Mouse (Mus musculus): ENCODE data around the gene Scube1. TPM values are rescaled to one million over a fixed set of nuclear protein-coding genes. Genes with fewer than 3 reads are reported as not detected.

Gene Scube1
- polyA plus RNA-seq, 1 experiment from 2014 or later: 12.6 TPM

GRCm38 (mm10) chr15:83638196-83638899 lies 86.5 kb downstream of the Scube1 start:
- Histone ChIP-seq H3K36me3 (ENCODE audit: control insufficient read depth, insufficient read depth, low read length) (no peaks in the 10 kb centered on the region), H3K4me1 (ENCODE audit: control insufficient read depth, insufficient read depth, low read length) (peaks cover 4% of the 10 kb centered on the region; the same call in 1 of the 2 replicates), H3K27me3 (replicated peaks; ENCODE audit: control insufficient read depth, insufficient read depth, low read length) (no peaks in the 10 kb centered on the region), H3K9me3 (ENCODE audit: control insufficient read depth, low read length) (no peaks in the 10 kb centered on the region), H3K9ac (ENCODE audit: low read depth, low read length) (no peak overlapping the region), H3K4me2 (ENCODE audit: low read depth, low read length) (no peak overlapping the region), H3K27ac (replicated peaks; ENCODE audit: low read depth, low read length) (no peak overlapping the region), H3K4me3 (ENCODE audit: low read depth, low read length) (no peak overlapping the region)
- 61% methylated on average over 20 of the region's 20 CpGs for WGBS
- DNase-seq (ENCODE audit: low spot score) (peak; percentile 40), ATAC-seq (ENCODE audit: low read depth) (no peak)

- no peaks in the 10 kb centered on the region for H3K36me3 ChIP-seq (ENCODE audit: control insufficient read depth, insufficient read depth, low read length)
- WGBS: 42% methylated on average over 6 of the region's 6 CpGs
- H3K27ac ChIP-seq (replicated peaks; ENCODE audit: low read depth, low read length): no peak overlapping the region
- H3K4me1 ChIP-seq (ENCODE audit: control insufficient read depth, insufficient read depth, low read length): peaks cover 4% of the 10 kb centered on the region; the same call in 1 of the 2 replicates
- H3K9ac ChIP-seq (ENCODE audit: low read depth, low read length): no peak overlapping the region
- ATAC-seq (ENCODE audit: low read depth): no peak
- no peaks in the 10 kb centered on the region for H3K9me3 ChIP-seq (ENCODE audit: control insufficient read depth, low read length)
- no peak overlapping the region for H3K4me3 ChIP-seq (ENCODE audit: low read depth, low read length)
- no peaks in the 10 kb centered on the region for H3K27me3 ChIP-seq (replicated peaks; ENCODE audit: control insufficient read depth, insufficient read depth, low read length)
- no peak overlapping the region for H3K4me2 ChIP-seq (ENCODE audit: low read depth, low read length)
- peak; percentile 34 for DNase-seq (ENCODE audit: low spot score)
Measured at GRCm38 (mm10) chr15:83636759-83637158, 88.1 kb downstream of the Scube1 start.

GRCm38 (mm10) chr15:83635251-83635650 lies 89.6 kb downstream of the Scube1 start:
- Histone ChIP-seq H3K9me3 (ENCODE audit: control insufficient read depth, low read length) (no peaks in the 10 kb centered on the region), H3K4me3 (ENCODE audit: low read depth, low read length) (no peak overlapping the region), H3K4me1 (ENCODE audit: control insufficient read depth, insufficient read depth, low read length) (peaks cover 4% of the 10 kb centered on the region; the same call in 1 of the 2 replicates), H3K36me3 (ENCODE audit: control insufficient read depth, insufficient read depth, low read length) (peaks cover 5% of the 10 kb centered on the region; the same call in 1 of the 2 replicates), H3K4me2 (ENCODE audit: low read depth, low read length) (no peak overlapping the region), H3K9ac (ENCODE audit: low read depth, low read length) (no peak overlapping the region), H3K27ac (replicated peaks; ENCODE audit: low read depth, low read length) (no peak overlapping the region), H3K27me3 (replicated peaks; ENCODE audit: control insufficient read depth, insufficient read depth, low read length) (no peaks in the 10 kb centered on the region)
- ATAC-seq (ENCODE audit: low read depth) (no peak), DNase-seq (ENCODE audit: low spot score) (no peak)
- 56% methylated on average over 2 of the region's 3 CpGs for WGBS

- H3K9ac ChIP-seq (ENCODE audit: low read depth, low read length): no peak overlapping the region
- peaks cover 1% of the 10 kb centered on the region; the same call in 1 of the 2 replicates for H3K4me1 ChIP-seq (ENCODE audit: control insufficient read depth, insufficient read depth, low read length)
- peaks cover 5% of the 10 kb centered on the region; the same call in 1 of the 2 replicates for H3K9me3 ChIP-seq (ENCODE audit: control insufficient read depth, low read length)
- H3K27me3 ChIP-seq (replicated peaks; ENCODE audit: control insufficient read depth, insufficient read depth, low read length): no peaks in the 10 kb centered on the region
- H3K36me3 ChIP-seq (ENCODE audit: control insufficient read depth, insufficient read depth, low read length): peaks cover 12% of the 10 kb centered on the region; the same call in 1 of the 2 replicates
- no peak overlapping the region for H3K27ac ChIP-seq (replicated peaks; ENCODE audit: low read depth, low read length)
- ATAC-seq (ENCODE audit: low read depth) (no peak), DNase-seq (ENCODE audit: low spot score) (no peak)
- H3K4me2 ChIP-seq (ENCODE audit: low read depth, low read length): no peak overlapping the region
- no peak overlapping the region for H3K4me3 ChIP-seq (ENCODE audit: low read depth, low read length)
- WGBS: 15% methylated on average over 1 of the region's 1 CpGs
Measured at GRCm38 (mm10) chr15:83634076-83634475, 90.7 kb downstream of the Scube1 start.

- WGBS: 62% methylated on average over 7 of the region's 7 CpGs
- Histone ChIP-seq H3K4me1 (ENCODE audit: control insufficient read depth, insufficient read depth, low read length) (no peaks in the 10 kb centered on the region), H3K4me2 (ENCODE audit: low read depth, low read length) (no peak overlapping the region), H3K36me3 (ENCODE audit: control insufficient read depth, insufficient read depth, low read length) (peaks cover 12% of the 10 kb centered on the region; the same call in 1 of the 2 replicates), H3K27me3 (replicated peaks; ENCODE audit: control insufficient read depth, insufficient read depth, low read length) (no peaks in the 10 kb centered on the region), H3K4me3 (ENCODE audit: low read depth, low read length) (no peak overlapping the region), H3K9me3 (ENCODE audit: control insufficient read depth, low read length) (peaks cover 5% of the 10 kb centered on the region; the same call in 1 of the 2 replicates), H3K27ac (replicated peaks; ENCODE audit: low read depth, low read length) (no peak overlapping the region), H3K9ac (ENCODE audit: low read depth, low read length) (no peak overlapping the region)
- ATAC-seq (ENCODE audit: low read depth): no peak
- no peak for DNase-seq (ENCODE audit: low spot score)
Measured at GRCm38 (mm10) chr15:83631071-83631470, 93.8 kb downstream of the Scube1 start.

GRCm38 (mm10) chr15:83629716-83630115 lies 95.1 kb downstream of the Scube1 start:
- no peaks in the 10 kb centered on the region for H3K4me1 ChIP-seq (ENCODE audit: control insufficient read depth, insufficient read depth, low read length)
- 78% methylated on average over 3 of the region's 3 CpGs for WGBS
- no peaks in the 10 kb centered on the region for H3K27me3 ChIP-seq (replicated peaks; ENCODE audit: control insufficient read depth, insufficient read depth, low read length)
- peaks cover 12% of the 10 kb centered on the region; the same call in 1 of the 2 replicates for H3K36me3 ChIP-seq (ENCODE audit: control insufficient read depth, insufficient read depth, low read length)
- H3K27ac ChIP-seq (replicated peaks; ENCODE audit: low read depth, low read length): no peak overlapping the region
- no peak overlapping the region for H3K4me2 ChIP-seq (ENCODE audit: low read depth, low read length)
- ATAC-seq (ENCODE audit: low read depth) (no peak), DNase-seq (ENCODE audit: low spot score) (no peak)
- no peak overlapping the region for H3K9ac ChIP-seq (ENCODE audit: low read depth, low read length)
- no peak overlapping the region for H3K4me3 ChIP-seq (ENCODE audit: low read depth, low read length)
- H3K9me3 ChIP-seq (ENCODE audit: control insufficient read depth, low read length): peaks cover 5% of the 10 kb centered on the region; the same call in 1 of the 2 replicates

- no peak for DNase-seq (ENCODE audit: low spot score)
- no peak overlapping the region for H3K27ac ChIP-seq (replicated peaks; ENCODE audit: low read depth, low read length)
- H3K4me2 ChIP-seq (ENCODE audit: low read depth, low read length): no peak overlapping the region
- no peaks in the 10 kb centered on the region for H3K27me3 ChIP-seq (replicated peaks; ENCODE audit: control insufficient read depth, insufficient read depth, low read length)
- H3K36me3 ChIP-seq (ENCODE audit: control insufficient read depth, insufficient read depth, low read length): peaks cover 12% of the 10 kb centered on the region; the same call in 1 of the 2 replicates
- WGBS: 80% methylated on average over 2 of the region's 2 CpGs
- H3K4me3 ChIP-seq (ENCODE audit: low read depth, low read length): no peak overlapping the region
- H3K9ac ChIP-seq (ENCODE audit: low read depth, low read length): no peak overlapping the region
- no peak for ATAC-seq (ENCODE audit: low read depth)
- H3K4me1 ChIP-seq (ENCODE audit: control insufficient read depth, insufficient read depth, low read length): no peaks in the 10 kb centered on the region
- H3K9me3 ChIP-seq (ENCODE audit: control insufficient read depth, low read length): peaks cover 5% of the 10 kb centered on the region; the same call in 1 of the 2 replicates
Measured at GRCm38 (mm10) chr15:83626142-83626645, 98.6 kb downstream of the Scube1 start.

GRCm38 (mm10) chr15:83615245-83615644 lies 109.6 kb downstream of the Scube1 start:
- Histone ChIP-seq H3K36me3 (ENCODE audit: control insufficient read depth, insufficient read depth, low read length) (no peaks in the 10 kb centered on the region), H3K4me2 (ENCODE audit: low read depth, low read length) (no peak overlapping the region), H3K27me3 (replicated peaks; ENCODE audit: control insufficient read depth, insufficient read depth, low read length) (no peaks in the 10 kb centered on the region), H3K9me3 (ENCODE audit: control insufficient read depth, low read length) (no peaks in the 10 kb centered on the region), H3K27ac (replicated peaks; ENCODE audit: low read depth, low read length) (no peak overlapping the region), H3K4me3 (ENCODE audit: low read depth, low read length) (no peak overlapping the region), H3K4me1 (ENCODE audit: control insufficient read depth, insufficient read depth, low read length) (no peaks in the 10 kb centered on the region), H3K9ac (ENCODE audit: low read depth, low read length) (no peak overlapping the region)
- no peak for DNase-seq (ENCODE audit: low spot score)
- WGBS: 79% methylated on average over 3 of the region's 3 CpGs
- no peak for ATAC-seq (ENCODE audit: low read depth)
